In genomic region chr9:84318811-84319210, GRCm38 (mm10) we compare ENCODE assay signal across 13 mouse cellular contexts.
"Had no signal": no experiment of that assay in that cellular context is flagged by ENCODE, and none has a peak within 500 bp of the region (broad histone marks: within the 10 kb centered on the region; RNA-seq: fewer than 3 reads in every experiment).

No protein-coding gene starts in this region.

- H3K9me3 ChIP-seq: kidney, embryonic 15.5 days; limb, embryonic 13.5 days had no signal

- DNase-seq: kidney, adult 2 months; kidney, postnatal 14 days; left cerebral cortex, postnatal 4 days; lung, adult 2 months; lung, postnatal 4 days; right cerebral cortex, adult 18-20 months; right cerebral cortex, postnatal 25 days; thymus, postnatal 36 days had no signal

- H3K27me3 ChIP-seq: kidney, embryonic 15.5 days; limb, embryonic 13.5 days had no signal

- H3K4me1 ChIP-seq: kidney, embryonic 15.5 days had no signal

- H3K9ac ChIP-seq: kidney, embryonic 15.5 days; limb, embryonic 13.5 days; liver, embryonic 14.5 days had no signal

- H3K4me3 ChIP-seq: kidney, embryonic 15.5 days; limb, embryonic 13.5 days; myocyte had no signal

- ATAC-seq: lung, postnatal 0 days had no signal

- H3K36me3 ChIP-seq: kidney, embryonic 15.5 days; limb, embryonic 13.5 days had no signal

- H3K4me2 ChIP-seq: kidney, embryonic 15.5 days; limb, embryonic 13.5 days had no signal

- H3K27ac ChIP-seq: kidney, embryonic 15.5 days; limb, embryonic 13.5 days; liver, embryonic 14.5 days had no signal
